Mouse (Mus musculus): ENCODE data around the gene Tm7sf2.
A peak's percentile ranks its signal among the peaks of the same experiment; 100 is the strongest.

Tm7sf2 gene

DNA sequence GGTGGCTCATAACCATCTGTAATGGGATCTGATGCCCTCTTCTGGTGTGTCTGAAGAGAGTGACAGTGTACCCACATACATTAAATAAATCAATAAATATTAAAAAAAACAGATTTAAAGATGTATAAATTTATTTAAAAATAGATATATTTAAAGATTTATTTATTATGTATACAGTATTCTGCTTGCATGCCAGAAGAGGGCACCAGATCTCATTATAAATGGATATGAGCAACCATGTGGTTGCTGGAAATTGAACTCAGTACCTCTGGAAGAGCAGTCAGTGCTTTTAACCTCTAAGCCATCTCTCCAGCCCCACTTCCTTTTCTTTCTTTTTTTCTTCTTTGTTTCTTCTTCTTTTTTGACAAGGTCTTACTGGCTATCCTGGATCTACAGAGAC lies 28.2 kb downstream of the Tm7sf2 start:
- no peak for DNase-seq

DNA sequence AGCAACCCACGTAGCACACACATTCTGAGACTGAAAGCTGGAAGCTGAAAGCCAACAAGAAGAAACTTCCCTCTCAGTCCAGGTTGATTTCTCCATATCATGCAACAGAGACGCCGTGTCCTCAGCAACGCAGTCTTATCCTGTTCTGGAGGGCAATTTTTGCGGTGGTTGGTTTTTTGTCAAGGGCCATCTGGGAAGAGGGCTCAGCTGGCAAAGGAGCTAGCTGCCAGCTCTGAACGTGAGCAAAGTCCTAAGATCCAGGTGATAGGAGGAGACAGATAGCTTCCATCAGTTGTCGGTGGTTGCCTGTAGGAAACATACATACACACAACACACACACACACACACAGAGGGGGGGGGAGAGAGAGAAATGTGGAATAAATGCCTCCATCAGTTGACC lies 29.8 kb downstream of the Tm7sf2 start:
- peak; percentile 69 to 75 for DNase-seq

DNA sequence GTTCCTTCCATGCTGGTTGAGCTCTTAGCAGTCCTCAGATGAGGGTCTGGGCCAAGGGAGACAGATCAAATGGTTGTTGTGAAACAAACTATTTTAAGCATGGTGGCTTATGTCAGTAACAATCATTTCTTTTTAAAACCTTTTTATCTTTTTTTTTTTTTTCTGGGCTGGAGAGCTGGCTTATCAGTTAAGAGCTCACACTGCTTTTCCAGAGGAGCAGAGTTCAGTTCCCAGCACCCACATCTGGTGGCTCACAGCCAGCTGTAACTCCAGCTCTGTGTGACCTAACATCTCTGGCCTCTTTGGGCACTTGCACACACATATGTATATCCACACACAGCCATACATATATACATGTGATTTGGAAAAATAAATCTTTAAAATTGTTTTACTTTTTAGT lies 30.5 kb downstream of the Tm7sf2 start:
- DNase-seq, result no peak

DNA sequence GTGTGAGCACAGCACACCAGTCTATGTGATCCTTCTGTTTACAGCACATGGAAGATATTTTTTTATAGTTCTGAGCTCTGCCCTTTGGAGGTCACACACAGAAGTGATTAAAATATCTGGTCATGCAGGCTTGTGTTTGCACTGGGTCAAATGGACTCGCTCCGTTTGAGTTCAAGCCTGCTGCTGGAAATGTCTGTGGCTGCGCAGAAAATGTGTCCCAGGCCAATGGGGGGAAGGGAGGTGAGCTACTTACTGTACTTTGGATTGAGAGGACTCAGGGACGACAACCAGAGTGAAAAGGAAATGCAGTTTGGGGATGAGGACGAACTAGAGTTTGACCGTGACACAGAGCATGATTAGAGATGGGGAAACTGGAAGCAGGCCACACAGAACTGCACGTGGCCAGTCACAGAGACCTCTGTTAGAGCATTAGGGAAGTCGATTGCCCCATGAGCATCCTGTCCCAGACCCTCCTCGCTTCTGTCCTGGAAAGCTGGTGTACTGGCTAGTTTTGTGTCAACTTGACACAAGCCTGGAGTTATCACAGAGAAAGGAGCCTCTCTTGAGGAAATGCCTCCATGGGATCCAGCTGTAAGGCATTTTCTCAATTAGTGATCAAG lies 32.1 kb downstream of the Tm7sf2 start:
- DNase-seq, result no peak

DNA sequence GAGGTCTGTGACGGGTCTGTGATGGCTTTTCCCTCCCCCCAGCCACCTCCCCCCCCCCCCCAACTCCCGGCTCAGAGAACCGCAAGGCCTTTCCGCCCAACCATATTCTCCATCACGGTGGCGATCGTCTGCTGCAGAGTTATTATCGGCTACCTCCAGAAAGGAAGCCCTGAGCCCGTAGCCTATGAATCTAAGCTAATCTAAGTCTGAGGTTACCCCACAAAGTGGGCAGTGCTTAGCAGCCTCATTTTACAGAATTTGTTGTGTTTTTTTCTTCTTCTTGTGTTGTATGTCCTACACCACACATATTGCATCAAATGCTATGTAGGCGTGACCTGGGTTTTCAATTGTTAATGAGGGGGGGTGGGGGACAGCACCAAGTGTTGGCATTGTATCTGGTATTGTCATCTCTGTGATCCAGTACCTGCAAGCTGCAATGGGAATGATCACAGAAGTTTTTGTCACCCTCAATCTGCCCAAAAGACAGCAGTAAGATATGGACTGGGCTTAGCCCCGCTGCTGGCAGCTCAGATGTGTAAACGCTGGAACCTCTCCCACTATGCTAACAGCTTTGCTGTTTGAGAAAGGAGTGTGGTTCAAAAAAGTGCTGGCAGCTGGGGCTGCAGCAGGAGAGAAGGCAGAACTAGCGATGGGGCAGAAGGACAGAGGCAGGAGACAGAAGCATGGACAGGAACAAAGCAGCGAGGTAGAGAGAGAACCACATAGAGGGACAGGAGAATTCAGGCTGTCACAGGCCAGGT lies 37.5 kb downstream of the Tm7sf2 start:
- no peak for DNase-seq

DNA sequence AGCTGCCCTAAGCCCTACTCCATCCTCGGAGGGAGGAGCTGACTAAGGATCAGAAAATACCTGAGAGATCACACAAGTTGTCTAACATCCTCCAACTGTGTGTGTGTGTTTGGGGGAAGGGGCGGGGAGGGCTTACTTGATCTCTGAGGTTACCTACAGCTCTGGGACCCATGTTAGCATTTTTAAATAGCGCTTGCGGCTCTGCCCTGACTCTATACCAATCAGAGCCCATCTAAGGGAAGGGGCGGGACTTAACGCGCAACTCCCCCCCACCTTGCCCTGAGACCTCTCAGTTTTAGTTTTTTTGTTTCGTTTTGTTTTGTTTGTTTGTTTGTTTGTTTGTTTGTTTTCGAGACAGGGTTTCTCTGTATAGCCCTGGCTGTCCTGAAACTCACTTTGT lies 38.7 kb downstream of the Tm7sf2 start:
- no peak for DNase-seq

DNA sequence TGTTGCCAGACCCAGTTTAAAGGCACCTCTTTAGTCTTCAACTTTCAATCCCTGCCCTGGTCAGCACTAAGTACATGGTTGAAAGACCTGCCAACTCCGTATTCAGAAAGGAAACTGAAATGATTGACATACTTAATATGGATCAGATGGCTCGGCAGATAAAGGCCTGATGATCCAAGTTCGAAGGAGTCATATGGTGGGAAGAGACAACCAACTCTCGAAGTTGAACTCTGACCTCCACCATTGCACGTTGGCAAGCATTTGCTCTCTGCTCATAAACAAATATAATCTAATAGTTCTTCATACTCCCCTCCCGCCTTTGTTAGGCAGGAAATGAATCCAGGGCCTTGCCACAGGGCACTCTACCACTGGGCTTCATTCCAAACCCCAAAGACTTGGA lies 39.2 kb downstream of the Tm7sf2 start:
- no peak for DNase-seq

DNA sequence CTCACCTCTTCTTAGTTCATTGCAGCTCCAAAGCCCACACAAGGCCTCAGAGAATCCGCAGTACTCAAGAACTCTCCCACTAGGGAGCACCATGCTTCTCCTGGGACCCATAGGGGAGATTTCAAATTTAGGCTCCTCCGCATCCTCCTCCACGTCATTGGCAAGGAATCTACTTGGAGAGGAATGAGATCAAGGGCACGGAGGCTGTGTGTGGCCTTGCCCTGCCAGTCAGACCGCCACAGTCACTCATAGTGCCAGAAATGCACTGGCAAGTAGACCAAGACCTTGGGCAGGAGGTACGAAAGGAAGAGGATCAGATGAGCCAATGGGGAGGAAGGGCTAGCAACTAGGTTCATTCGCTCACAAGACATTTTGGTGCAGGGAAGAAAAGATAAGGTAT lies 44.2 kb downstream of the Tm7sf2 start:
- no peak for DNase-seq

DNA sequence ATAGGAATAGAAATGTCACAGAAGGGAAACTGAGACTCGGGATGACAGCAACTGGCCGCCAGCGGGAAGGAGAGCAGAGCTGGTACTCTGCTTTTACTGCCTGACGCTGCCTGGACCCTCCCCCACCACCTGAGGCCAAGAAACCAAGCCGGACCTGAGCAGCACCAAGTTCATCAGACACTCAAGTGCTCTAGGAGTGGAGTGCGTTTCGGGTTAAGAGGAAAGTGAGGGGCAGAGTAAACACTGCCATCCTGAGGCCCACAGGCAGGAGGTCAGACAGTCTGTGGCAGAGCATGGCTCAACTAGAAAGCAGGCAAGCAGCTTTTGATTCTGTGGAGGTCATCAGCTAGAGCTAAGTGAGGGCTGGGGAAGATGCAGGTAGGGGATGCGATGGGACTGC lies 45.1 kb downstream of the Tm7sf2 start:
- no peak for DNase-seq

DNA sequence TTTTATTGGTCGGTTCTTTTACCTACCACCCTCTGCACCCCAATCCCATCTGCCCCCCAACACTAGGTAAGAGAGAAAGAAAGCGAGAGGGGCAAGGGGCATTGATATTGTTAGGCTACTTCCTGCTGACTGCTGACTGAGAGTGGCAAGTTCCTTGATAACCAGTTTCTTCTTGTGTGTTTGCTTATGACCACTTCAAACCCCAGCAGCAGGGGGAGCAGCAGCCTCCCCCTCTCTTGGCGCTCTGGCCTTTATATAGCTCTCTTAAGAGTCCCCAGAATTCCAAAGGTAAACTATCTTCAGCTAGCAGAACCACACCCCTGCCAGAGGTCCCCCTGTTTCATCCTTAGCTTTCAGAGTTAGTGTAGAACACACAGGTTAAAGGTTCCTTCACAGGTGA lies 47.9 kb downstream of the Tm7sf2 start:
- no peak for DNase-seq

DNA sequence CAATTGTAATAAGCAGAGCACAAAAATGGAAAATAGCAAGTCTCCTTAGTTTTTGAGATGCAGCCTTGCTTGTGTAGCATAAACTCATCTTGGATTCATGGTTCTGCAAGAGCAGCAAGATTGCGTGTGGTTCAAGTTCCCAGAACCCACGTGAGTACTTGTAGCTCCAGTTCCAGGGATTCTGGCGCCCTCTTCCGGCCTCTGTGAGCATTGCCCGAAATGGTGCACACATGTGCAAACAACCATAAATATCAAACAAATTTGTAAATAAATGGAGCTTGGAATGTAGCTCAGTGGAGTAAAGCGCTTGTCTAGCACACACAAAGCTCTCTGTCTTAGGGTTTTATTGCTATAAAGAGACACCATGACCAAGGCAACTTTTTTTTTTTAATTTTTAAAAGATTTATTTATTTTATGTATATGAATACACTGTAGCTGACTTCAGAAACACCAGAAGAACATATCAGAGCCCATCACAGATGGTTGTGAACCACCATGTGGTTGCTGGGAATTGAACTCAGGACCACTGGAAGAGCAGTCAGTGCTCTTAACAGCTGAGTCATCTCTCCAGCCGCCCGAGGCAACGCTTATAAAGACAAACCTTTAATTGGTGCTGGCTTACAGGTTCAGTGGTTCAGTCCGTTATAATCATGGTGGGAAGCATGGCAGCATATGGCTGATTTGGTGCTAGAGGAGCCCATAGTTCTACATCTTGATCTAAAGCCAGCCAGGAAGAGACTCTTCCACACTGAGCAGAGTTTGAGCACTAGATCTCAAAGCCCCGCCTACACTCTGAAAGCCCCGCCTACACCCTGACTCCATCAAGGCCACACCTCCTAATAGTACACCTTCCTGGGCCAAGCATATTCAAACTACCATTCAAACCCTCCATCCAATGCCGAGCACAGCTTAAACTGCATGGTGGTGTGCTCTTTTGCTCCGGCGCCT lies 49.8 kb downstream of the Tm7sf2 start:
- peak; percentile 93 to 95 for DNase-seq

DNA sequence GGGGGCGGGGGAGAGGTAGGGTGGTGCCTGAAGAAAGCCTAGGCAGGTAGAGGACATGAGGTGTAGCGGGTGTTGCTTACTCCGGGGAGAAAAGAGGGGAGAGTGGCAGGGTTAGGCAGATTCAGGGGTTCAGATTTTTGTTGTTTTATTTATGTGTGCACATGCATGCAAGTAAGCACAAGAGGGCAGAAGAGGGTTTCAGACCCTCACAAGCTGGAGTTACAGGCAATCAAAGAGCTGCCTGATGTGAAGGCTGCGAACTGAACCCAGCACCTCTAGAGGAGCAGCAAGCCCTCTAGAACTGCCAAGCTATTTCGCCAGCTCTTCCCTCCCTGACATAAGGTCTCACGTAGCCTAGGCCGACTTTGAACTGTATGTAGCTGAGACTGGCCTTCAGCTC lies 51.6 kb downstream of the Tm7sf2 start:
- DNase-seq, result peak in 1 of 2 experiments; percentile 45

DNA sequence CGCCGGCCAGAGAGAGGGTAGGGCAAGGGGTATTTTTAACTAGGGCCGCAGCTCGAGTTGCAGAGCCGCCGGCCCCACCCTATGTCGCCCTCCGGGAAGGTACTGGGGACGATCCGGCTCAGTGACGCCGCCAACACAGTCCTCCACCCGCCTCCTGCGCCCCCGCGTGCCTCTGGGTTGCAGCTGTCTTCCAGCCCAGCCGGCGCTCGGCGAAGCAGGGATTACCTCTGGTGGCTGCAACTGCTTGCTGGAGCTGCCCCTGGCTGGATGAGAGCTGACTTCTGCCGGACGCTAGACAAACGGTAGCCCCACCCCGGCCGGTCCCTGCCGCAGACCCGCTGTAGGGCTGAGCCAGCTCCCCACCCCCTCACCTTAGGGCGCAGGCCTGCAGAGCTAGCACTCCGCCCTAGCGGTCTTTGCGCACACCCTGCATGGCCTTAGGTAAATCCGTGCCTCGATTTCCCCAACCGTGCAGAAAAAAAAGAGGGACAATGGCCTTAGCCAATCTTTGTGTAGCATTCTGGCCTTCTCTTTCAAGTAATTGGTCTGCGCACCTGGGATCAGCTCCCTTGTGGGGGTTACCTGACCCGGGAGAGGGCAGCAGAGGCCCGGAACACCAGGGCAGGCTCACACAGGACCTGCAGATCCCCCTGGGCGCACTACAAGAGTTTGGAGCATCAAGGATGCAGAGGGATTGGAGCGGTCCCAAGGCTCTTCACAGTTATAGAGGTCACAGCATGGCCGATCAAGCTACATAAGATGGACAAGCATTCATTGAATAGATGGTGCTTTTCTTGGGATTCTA lies 52.5 kb downstream of the Tm7sf2 start, which contains the start of gene Capn1:
TSS of gene Capn1 (minus strand) at position 387 of the 805 bp plus-strand sequence.
- peak; percentile 75 to 80 for DNase-seq

DNA sequence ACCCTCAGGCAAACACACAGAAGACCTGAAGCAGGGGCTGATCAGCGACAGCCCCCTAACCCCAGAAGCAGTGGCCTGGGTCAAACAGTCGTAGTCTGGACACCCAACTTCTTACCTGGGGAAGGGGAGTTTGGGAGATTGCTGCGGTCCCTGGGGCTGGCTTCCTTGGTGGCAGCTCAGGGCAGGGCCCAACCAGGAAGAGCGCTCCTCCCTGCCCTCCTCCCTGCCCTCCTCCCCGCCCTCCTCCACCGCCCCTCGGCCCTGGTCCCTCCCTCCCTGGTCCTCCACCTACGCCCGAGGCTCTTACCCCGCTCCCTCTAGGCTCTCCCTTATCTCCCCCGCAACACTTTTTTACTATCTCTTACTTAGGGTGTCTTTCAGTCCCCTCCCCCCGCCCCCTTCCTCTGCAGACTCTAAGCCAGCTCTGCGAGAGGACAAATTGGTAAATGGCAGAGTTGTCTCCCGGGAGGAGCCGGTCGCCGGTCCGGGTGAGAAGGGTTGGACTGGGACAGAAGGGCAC lies 53.1 kb downstream of the Tm7sf2 start:
- DNase-seq, result peak; percentile 50 to 55

DNA sequence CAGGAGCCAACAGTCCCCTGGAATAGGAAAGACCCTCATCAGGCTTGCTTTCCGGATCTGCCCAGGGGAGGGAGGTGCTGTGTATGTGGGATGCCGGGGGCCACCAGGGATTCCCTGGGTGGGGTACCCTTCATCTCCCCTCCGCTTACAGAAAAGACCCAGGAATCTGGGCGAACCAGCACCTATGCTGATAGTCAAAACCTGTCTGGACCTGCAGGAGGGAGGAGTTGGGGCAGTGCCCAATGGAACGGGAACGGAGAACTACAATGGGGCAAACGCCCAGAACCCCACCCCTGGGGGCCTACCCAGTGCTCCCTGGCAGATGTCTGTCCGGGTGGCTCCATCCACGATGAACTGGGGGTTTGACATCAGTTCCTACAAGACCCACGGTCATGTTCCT lies 54.5 kb downstream of the Tm7sf2 start:
- no peak for DNase-seq
